Mouse (Mus musculus) heart, embryonic 13.5 days (tissue): Measurements from ENCODE around the gene Cd163l1. TPM values are rescaled to one million over a fixed set of nuclear protein-coding genes. Genes with fewer than 3 reads are reported as not detected.

Experiments
- ATAC-seq: fragments of 200-750 bp; cut with Nextera tagmentation; 2 replicates; pipeline ENCODE4 v1.8.0; 2017; ENCODE audit warnings: moderate TSS enrichment; ENCODE audit not compliant: insufficient number of reproducible peaks, low FRiP score, low TSS enrichment; ENCODE audit errors: extremely low read depth
- H3K27ac ChIP-seq: fragments of 300-500 bp; sonication (generic); replicated peaks from 2 replicates; pipeline ENCODE4 v1.5.1; 2015; ENCODE audit warnings: moderate library complexity, mild to moderate bottlenecking, inconsistent platforms
- H3K27me3 ChIP-seq: fragments of 300-500 bp; sonication (generic); replicated peaks from 2 replicates; pipeline ENCODE4 v1.6.1; 2015; ENCODE audit warnings: mild to moderate bottlenecking, inconsistent platforms
- H3K36me3 ChIP-seq: fragments of 300-500 bp; sonication (generic); 2 replicates; pipeline ENCODE4 v1.6.1; 2015; ENCODE audit warnings: mild to moderate bottlenecking, inconsistent platforms
- H3K4me1 ChIP-seq: fragments of 300-500 bp; sonication (generic); 2 replicates; pipeline ENCODE4 v1.6.1; 2015; ENCODE audit warnings: inconsistent platforms
- H3K4me2 ChIP-seq: fragments of 300-500 bp; sonication (generic); 2 replicates; pipeline ENCODE4 v1.6.1; 2015; ENCODE audit warnings: inconsistent platforms, mild to moderate bottlenecking, moderate library complexity
- H3K4me3 ChIP-seq: fragments of 300-500 bp; sonication (generic); 2 replicates; pipeline ENCODE4 v1.5.1; 2015; ENCODE audit warnings: moderate library complexity, mild to moderate bottlenecking, inconsistent platforms
- H3K9ac ChIP-seq: fragments of 300-500 bp; sonication (generic); 2 replicates; pipeline ENCODE4 v1.6.1; 2015; ENCODE audit warnings: inconsistent platforms, mild to moderate bottlenecking, moderate library complexity
- H3K9me3 ChIP-seq: fragments of 300-500 bp; sonication (generic); 2 replicates; pipeline ENCODE4 v1.6.1; 2016; ENCODE audit warnings: inconsistent platforms
- WGBS: fragments of 180-500 bp; shearing (Covaris S2); methylation state at CpG from one replicate; pipeline ENCODE4 v1.1.7; 2015; ENCODE audit warnings: mixed read lengths; 5-methylcytosine and 5-hydroxymethylcytosine counted together
- polyA plus RNA-seq: library from polyadenylated mRNA; unstranded; fragments of >200 nt; fragmentation: Nextera tagmentation; extraction: Ambion mirVana; gene quantifications from 2 replicates; pipeline ENCODE4 v1.2.1, GENCODE M21; 2015

Cd163l1 gene
- polyA plus RNA-seq, 1 experiment from 2014 or later = 0.39 TPM

GRCm38 (mm10) chr7:140190435-140190834, 27.6 kb upstream of the Cd163l1 start:
- H3K4me1 ChIP-seq = no peaks in the 10 kb centered on the region
- no peak overlapping the region for H3K27ac ChIP-seq
- H3K36me3 ChIP-seq = no peaks in the 10 kb centered on the region
- peaks cover 5% of the 10 kb centered on the region; the same call in 1 of the 2 replicates for H3K27me3 ChIP-seq
- no peaks in the 10 kb centered on the region for H3K9me3 ChIP-seq
- WGBS = 74% methylated on average over 1 of the region's 1 CpGs
- no peak overlapping the region for H3K4me3 ChIP-seq
- ATAC-seq = no peak
- H3K4me2 ChIP-seq = no peak overlapping the region
- no peak overlapping the region for H3K9ac ChIP-seq

- Histone ChIP-seq H3K9me3 (no peaks in the 10 kb centered on the region), H3K27ac (no peak overlapping the region), H3K4me1 (no peaks in the 10 kb centered on the region), H3K36me3 (no peaks in the 10 kb centered on the region), H3K27me3 (peaks cover 7% of the 10 kb centered on the region; the same call in 1 of the 2 replicates), H3K4me2 (no peak overlapping the region), H3K9ac (no peak overlapping the region), H3K4me3 (no peak overlapping the region)
- ATAC-seq = no peak; the same call in 1 of the 2 replicates
- WGBS = 47% methylated on average over 2 of the region's 2 CpGs
Measured at GRCm38 (mm10) chr7:140192445-140192844, 25.6 kb upstream of the Cd163l1 start.

DNA sequence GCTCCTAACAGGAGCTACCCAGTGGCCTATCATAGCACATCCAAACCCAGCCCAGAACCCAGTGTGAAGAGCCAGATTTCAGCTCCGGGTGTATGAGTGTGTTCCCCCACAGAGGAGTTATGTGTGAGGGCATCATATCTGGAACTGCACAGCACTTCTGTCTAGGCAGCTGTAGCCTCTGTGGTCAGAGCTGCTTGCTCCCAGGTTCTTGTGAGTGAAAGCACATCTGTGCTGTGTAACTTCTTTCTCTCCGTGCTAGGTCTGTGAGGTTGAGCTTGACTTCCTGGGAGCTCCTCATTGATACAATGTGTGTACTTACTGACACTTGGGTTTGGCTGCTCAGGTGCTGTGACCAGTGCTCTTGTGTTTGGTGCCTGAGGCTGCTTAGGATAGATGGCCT, 25.2 kb upstream of the Cd163l1 start:
- H3K9me3 ChIP-seq = no peaks in the 10 kb centered on the region
- no peak overlapping the region for H3K27ac ChIP-seq
- no peak overlapping the region for H3K9ac ChIP-seq
- H3K27me3 ChIP-seq = peaks cover 3% of the 10 kb centered on the region; the same call in 1 of the 2 replicates
- ATAC-seq = no peak
- no peaks in the 10 kb centered on the region for H3K36me3 ChIP-seq
- H3K4me1 ChIP-seq = no peaks in the 10 kb centered on the region
- no peak overlapping the region for H3K4me2 ChIP-seq
- WGBS = 73% methylated on average over 2 of the region's 2 CpGs
- no peak overlapping the region for H3K4me3 ChIP-seq

DNA sequence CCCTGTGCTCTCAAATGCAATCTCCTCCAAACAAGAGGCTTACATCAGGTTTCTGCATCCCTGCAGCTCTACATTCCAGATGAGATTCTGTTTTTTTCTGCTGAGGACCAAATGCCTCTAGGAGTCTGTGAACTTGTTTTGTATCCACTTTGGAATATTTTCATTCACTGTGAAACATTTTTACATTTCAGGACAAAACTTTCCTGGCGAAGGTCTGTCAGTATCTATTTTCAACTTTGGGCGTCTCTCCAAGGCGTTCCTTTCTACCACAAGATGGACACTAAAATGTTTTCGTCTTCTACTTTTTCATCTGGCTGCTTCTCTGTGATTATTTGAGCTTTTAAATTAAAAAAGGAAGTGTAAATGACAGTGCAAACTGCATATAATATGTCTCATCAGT, 24.0 kb upstream of the Cd163l1 start:
- no peak overlapping the region for H3K9ac ChIP-seq
- H3K27ac ChIP-seq = no peak overlapping the region
- 76% methylated on average over 4 of the region's 4 CpGs for WGBS
- no peak for ATAC-seq
- H3K36me3 ChIP-seq = no peaks in the 10 kb centered on the region
- no peaks in the 10 kb centered on the region for H3K4me1 ChIP-seq
- H3K4me3 ChIP-seq = no peak overlapping the region
- no peak overlapping the region for H3K4me2 ChIP-seq
- H3K9me3 ChIP-seq = no peaks in the 10 kb centered on the region
- peaks cover 3% of the 10 kb centered on the region; the same call in 1 of the 2 replicates for H3K27me3 ChIP-seq

- no peaks in the 10 kb centered on the region for H3K36me3 ChIP-seq
- no peak for ATAC-seq
- no peak overlapping the region for H3K4me3 ChIP-seq
- no peaks in the 10 kb centered on the region for H3K4me1 ChIP-seq
- 71% methylated on average over 8 of the region's 8 CpGs for WGBS
- no peak overlapping the region for H3K4me2 ChIP-seq
- H3K27ac ChIP-seq = no peak overlapping the region
- H3K9me3 ChIP-seq = no peaks in the 10 kb centered on the region
- peaks cover 3% of the 10 kb centered on the region for H3K27me3 ChIP-seq
- no peak overlapping the region for H3K9ac ChIP-seq
Measured at GRCm38 (mm10) chr7:140196002-140196401, 22.1 kb upstream of the Cd163l1 start.

- 75% methylated on average over 4 of the region's 4 CpGs for WGBS
- peaks cover 3% of the 10 kb centered on the region; the same call in 1 of the 2 replicates for H3K27me3 ChIP-seq
- no peak overlapping the region for H3K27ac ChIP-seq
- H3K9me3 ChIP-seq = no peaks in the 10 kb centered on the region
- no peak overlapping the region for H3K4me3 ChIP-seq
- no peak for ATAC-seq
- H3K4me1 ChIP-seq = no peaks in the 10 kb centered on the region
- no peak overlapping the region for H3K4me2 ChIP-seq
- H3K36me3 ChIP-seq = no peaks in the 10 kb centered on the region
- no peak overlapping the region for H3K9ac ChIP-seq
Measured at GRCm38 (mm10) chr7:140201090-140201489, 17.0 kb upstream of the Cd163l1 start.

- Histone ChIP-seq H3K4me3 (no peak within 1 kb of the TSS), H3K9ac (no peak within 1 kb of the TSS), H3K9me3 (no peaks in the 10 kb centered on the region), H3K4me2 (no peak within 1 kb of the TSS), H3K4me1 (no peaks in the 10 kb centered on the region), H3K27me3 (peaks cover 3% of the 10 kb centered on the region; the same call in 1 of the 2 replicates), H3K36me3 (no peaks in the 10 kb centered on the region), H3K27ac (no peak within 1 kb of the TSS)
- no peak for ATAC-seq
Measured at GRCm38 (mm10) chr7:140205864-140206263, 12.2 kb upstream of the Cd163l1 start, which contains the start of gene Olfr524. Olfr524 (minus strand) TSS chr7:140205964.

DNA sequence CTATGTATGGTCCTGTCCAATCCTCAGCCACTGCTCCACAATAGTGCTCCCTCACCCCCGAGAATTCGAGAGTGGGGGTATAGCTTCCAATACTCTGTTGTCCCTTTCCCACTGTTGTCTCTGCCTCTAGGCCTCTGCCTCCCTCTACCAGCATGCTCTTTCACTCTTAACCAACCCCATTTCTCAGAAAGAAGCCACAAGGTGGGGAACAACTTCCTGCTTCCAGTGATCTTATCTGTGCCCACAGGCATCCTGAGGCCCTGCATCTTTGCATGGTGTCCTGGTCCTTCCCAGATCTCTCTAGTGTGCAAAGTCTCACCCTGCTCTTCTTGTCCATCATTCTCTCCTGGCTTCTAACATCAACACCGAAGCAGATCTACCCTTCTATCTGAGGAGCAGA, 11.2 kb upstream of the Cd163l1 start:
- Histone ChIP-seq H3K36me3 (no peaks in the 10 kb centered on the region), H3K4me1 (no peaks in the 10 kb centered on the region), H3K9ac (no peak overlapping the region), H3K9me3 (no peaks in the 10 kb centered on the region), H3K27ac (no peak overlapping the region), H3K4me2 (no peak overlapping the region), H3K27me3 (peaks cover 3% of the 10 kb centered on the region; the same call in 1 of the 2 replicates), H3K4me3 (no peak overlapping the region)
- no peak for ATAC-seq
- WGBS = 59% methylated on average over 3 of the region's 3 CpGs

GRCm38 (mm10) chr7:140208153-140208552, 9.9 kb upstream of the Cd163l1 start:
- H3K9ac ChIP-seq = no peak overlapping the region
- H3K4me1 ChIP-seq = no peaks in the 10 kb centered on the region
- no peak overlapping the region for H3K4me2 ChIP-seq
- ATAC-seq = no peak
- 60% methylated on average over 8 of the region's 8 CpGs for WGBS
- no peak overlapping the region for H3K4me3 ChIP-seq
- H3K9me3 ChIP-seq = no peaks in the 10 kb centered on the region
- no peaks in the 10 kb centered on the region for H3K36me3 ChIP-seq
- peaks cover 3% of the 10 kb centered on the region; the same call in 1 of the 2 replicates for H3K27me3 ChIP-seq
- H3K27ac ChIP-seq = no peak overlapping the region

- Histone ChIP-seq H3K36me3 (no peaks in the 10 kb centered on the region), H3K9me3 (no peaks in the 10 kb centered on the region), H3K4me1 (no peaks in the 10 kb centered on the region), H3K9ac (no peak overlapping the region), H3K27ac (no peak overlapping the region), H3K27me3 (peaks cover 3% of the 10 kb centered on the region; the same call in 1 of the 2 replicates), H3K4me2 (no peak overlapping the region), H3K4me3 (no peak overlapping the region)
- 63% methylated on average over 3 of the region's 3 CpGs for WGBS
- ATAC-seq = no peak
Measured at GRCm38 (mm10) chr7:140208677-140209076, 9.4 kb upstream of the Cd163l1 start.

- H3K36me3 ChIP-seq = no peaks in the 10 kb centered on the region
- WGBS = 68% methylated on average over 5 of the region's 5 CpGs
Measured at GRCm38 (mm10) chr7:140213841-140214240, 4.2 kb upstream of the Cd163l1 start.

DNA sequence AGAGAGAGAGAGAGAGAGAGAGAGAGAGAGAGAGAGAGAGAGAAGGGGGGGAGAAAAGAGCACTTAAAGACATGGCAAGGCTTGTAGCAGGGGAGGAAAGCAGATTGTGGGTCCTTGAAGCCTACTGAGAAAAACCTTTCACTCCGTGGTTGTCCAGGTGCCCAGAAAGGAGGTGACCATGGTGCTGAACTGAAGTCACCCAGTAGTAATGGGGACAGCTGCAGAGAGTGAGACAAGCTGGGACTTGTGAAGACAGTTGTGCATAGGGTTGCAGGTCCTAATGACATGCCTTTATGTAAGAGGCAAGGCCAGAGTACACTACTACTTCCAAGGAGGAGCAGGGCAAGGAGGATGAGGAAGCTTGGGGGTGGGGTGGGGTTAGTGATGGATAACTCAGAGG, 1.2 kb downstream of the Cd163l1 start:
- Histone ChIP-seq H3K36me3 (no peaks in the 10 kb centered on the region), H3K4me2 (no peak overlapping the region), H3K9ac (no peak overlapping the region), H3K27me3 (no peaks in the 10 kb centered on the region), H3K4me3 (no peak overlapping the region), H3K27ac (no peak overlapping the region), H3K4me1 (no peaks in the 10 kb centered on the region), H3K9me3 (no peaks in the 10 kb centered on the region)
- 24% methylated on average over 1 of the region's 1 CpGs for WGBS
- no peak for ATAC-seq

More at GRCm38 (mm10) chr7:140213841-140214240, 4.2 kb upstream of the Cd163l1 start:
- H3K4me3 ChIP-seq = no peak overlapping the region
- H3K9me3 ChIP-seq = no peaks in the 10 kb centered on the region
- H3K27me3 ChIP-seq = 0 out of 2 replicates have a peak, but pooled peaks cover 5% of the 10 kb centered on the region
- H3K4me1 ChIP-seq = no peaks in the 10 kb centered on the region
- H3K27ac ChIP-seq = no peak overlapping the region
- H3K9ac ChIP-seq = no peak overlapping the region
- no peak for ATAC-seq
- no peak overlapping the region for H3K4me2 ChIP-seq
